Mouse (Mus musculus): ENCODE measurements around the gene Vpreb3. TPM values are rescaled to one million over a fixed set of nuclear protein-coding genes. Genes with fewer than 3 reads are reported as not detected.

Vpreb3 gene
- polyA plus RNA-seq, 1 experiment = 2.3 TPM

DNA sequence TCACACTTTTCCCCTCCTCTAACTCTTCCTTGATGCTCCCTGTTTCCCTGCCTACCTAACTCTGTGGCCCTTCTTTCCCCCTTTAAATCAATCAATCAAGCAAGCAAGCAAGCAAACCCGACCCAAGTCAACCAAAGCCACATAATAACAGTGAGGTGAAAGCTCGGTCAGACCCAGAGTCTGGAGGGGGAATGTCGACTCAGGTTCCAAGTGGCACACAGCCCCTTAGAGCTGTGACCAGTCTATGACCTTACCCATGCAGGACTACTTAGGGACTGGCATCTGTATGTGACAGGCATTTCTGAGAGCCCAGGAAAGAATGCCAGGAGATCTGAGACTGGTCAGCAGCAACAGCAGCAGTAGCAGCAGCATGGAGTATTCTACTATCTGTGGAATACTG, 53.5 kb downstream of the Vpreb3 start:
- H3K4me1 ChIP-seq (ENCODE audit: control insufficient read depth, insufficient read depth, low read length) = no peaks in the 10 kb centered on the region
- no peaks in the 10 kb centered on the region for H3K36me3 ChIP-seq (ENCODE audit: control insufficient read depth, insufficient read depth, low read length)
- H3K27me3 ChIP-seq (ENCODE audit: control insufficient read depth, insufficient read depth, low read length) = no peaks in the 10 kb centered on the region
- no peak overlapping the region for H3K4me3 ChIP-seq (ENCODE audit: control insufficient read depth, low read depth, low read length)
- no peak overlapping the region for H3K27ac ChIP-seq (ENCODE audit: control insufficient read depth, insufficient read depth, low read depth, low read length)
- TF ChIP-seq CTCF (IDR thresholded peaks at IDR 0.05; ENCODE audit: control insufficient read depth, insufficient read depth, insufficient replicate concordance, low read depth, low read length) = no peak
- no peak for TF ChIP-seq POLR2A (IDR thresholded peaks at IDR 0.05; ENCODE audit: control insufficient read depth, low read depth, low read length)

Other genes with a start within 250 kb of the Vpreb3 start
- gene Cabin1, start 178.7 kb upstream of the Vpreb3 start, polyA plus RNA-seq (2012; rRNA removed) = 19.7 and 20.0 TPM in 2 replicates
- gene Ddt, start 169.6 kb upstream of the Vpreb3 start, polyA plus RNA-seq (2012; rRNA removed) = 310 and 393 TPM in 2 replicates
- gene Gm20441, start 162.1 kb upstream of the Vpreb3 start, polyA plus RNA-seq (2012; rRNA removed) = 0.19 TPM in 1 of 2 replicates, not detected in the other
- gene Gstt3, start 161.6 kb upstream of the Vpreb3 start, polyA plus RNA-seq (2012; rRNA removed) = 40.0 and 41.9 TPM in 2 replicates
- 7.0 and 8.9 TPM in 2 replicates for gene Gstt1, start 144.5 kb upstream of the Vpreb3 start, polyA plus RNA-seq (2012; rRNA removed)
- 500 and 561 TPM in 2 replicates for gene Gstt4, start 120.5 kb upstream of the Vpreb3 start, polyA plus RNA-seq (2012; rRNA removed)
- 159 and 168 TPM in 2 replicates for gene Gstt2, start 105.6 kb upstream of the Vpreb3 start, polyA plus RNA-seq (2012; rRNA removed)
- 261 and 275 TPM in 2 replicates for gene Mif, start 82.8 kb upstream of the Vpreb3 start, polyA plus RNA-seq (2012; rRNA removed)
- gene Derl3, start 49.6 kb upstream of the Vpreb3 start, polyA plus RNA-seq (2012; rRNA removed) = 120 and 145 TPM in 2 replicates
- gene Smarcb1, start 21.4 kb upstream of the Vpreb3 start, polyA plus RNA-seq (2012; rRNA removed) = 41.7 and 43.9 TPM in 2 replicates
- gene Chchd10, start 9.9 kb upstream of the Vpreb3 start, polyA plus RNA-seq (2012; rRNA removed) = 64.5 and 78.9 TPM in 2 replicates
- 6.9 and 7.5 TPM in 2 replicates for gene Mmp11, start 6.6 kb upstream of the Vpreb3 start, polyA plus RNA-seq (2012; rRNA removed)
- gene Gm867, start 2.4 kb upstream of the Vpreb3 start, polyA plus RNA-seq (2012; rRNA removed) = 1.1 and 1.3 TPM in 2 replicates
- 20.6 and 22.2 TPM in 2 replicates for gene Gm5134, start 11.5 kb downstream of the Vpreb3 start, polyA plus RNA-seq (2012; rRNA removed)
- 3.8 and 4.9 TPM in 2 replicates for gene Zfp280b, start 89.6 kb downstream of the Vpreb3 start, polyA plus RNA-seq (2012; rRNA removed)
- 4.8 and 5.5 TPM in 2 replicates for gene Slc5a4b, start 167.9 kb downstream of the Vpreb3 start, polyA plus RNA-seq (2012; rRNA removed)
- gene Slc5a4a, start 204.4 kb downstream of the Vpreb3 start, polyA plus RNA-seq (2012; rRNA removed) = 0.37 and 0.53 TPM in 2 replicates

All from testis, adult 2 months (tissue).